In the genomic region with DNA sequence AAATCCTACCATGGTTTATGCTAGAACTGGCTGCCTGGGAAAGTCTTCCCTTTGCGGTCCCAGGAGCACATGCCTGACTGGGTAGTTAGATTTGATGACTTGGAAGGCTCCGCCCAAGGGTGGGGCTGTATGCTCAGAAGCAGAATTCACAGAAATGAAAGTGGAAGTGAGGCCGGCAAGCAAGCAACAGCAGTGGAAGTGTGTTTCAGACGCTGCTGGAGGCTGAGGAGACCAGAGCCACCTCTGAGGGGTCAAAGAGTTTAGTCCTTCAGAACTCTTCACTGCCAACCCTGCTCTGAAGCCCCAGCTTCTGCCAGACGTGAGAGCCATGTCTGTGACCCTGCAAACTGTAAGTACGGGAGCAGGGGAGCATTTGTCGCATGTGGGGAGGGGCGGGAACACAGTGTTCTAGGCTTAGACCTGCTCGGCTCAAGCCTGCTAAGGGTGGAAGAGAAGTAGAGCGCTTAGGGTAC, we compare ENCODE assay signal across 8 mouse cellular contexts. TPM values are rescaled to one million over a fixed set of nuclear protein-coding genes. Genes with fewer than 3 reads are reported as not detected.
DNase-seq lines count a peak whose midpoint lies in the region; ATAC-seq lines count a peak whose summit lies in the region.

A gene (plus strand): TSS at position 134 of the 473 bp plus-strand sequence.

- H3K4me3 ChIP-seq in embryonic facial prominence, embryonic 10.5 days = peak within 1 kb of the TSS; percentile 37
- peak within 1 kb of the TSS; percentile 45 to 66 for H3K4me3 ChIP-seq in heart, embryonic 14.5 days (ENCODE audit: control insufficient read depth in 1 of 2, insufficient read depth in 1 of 2, low read depth in 1 of 2, low read length in 2 of 2)

- 37% methylated on average over 10 of the region's 10 CpGs for WGBS in embryonic facial prominence, embryonic 10.5 days
- 15% methylated on average over 10 of the region's 10 CpGs for WGBS in heart, embryonic 14.5 days

- H3K27me3 ChIP-seq in embryonic facial prominence, embryonic 10.5 days (replicated peaks; ENCODE audit: low read depth, poor library complexity, severe bottlenecking) = no peaks in the 10 kb centered on the region
- H3K27me3 ChIP-seq in heart, embryonic 14.5 days (ENCODE audit: control insufficient read depth, insufficient read depth, low read length) = no peaks in the 10 kb centered on the region

- peak within 1 kb of the TSS; percentile 69 for H3K9ac ChIP-seq in heart, embryonic 14.5 days (ENCODE audit: low read length)

- H3K27ac ChIP-seq in embryonic facial prominence, embryonic 10.5 days (replicated peaks) = 0 out of 2 replicates have a peak within 1 kb of the TSS, but pooled peaks have one; percentile 15
- H3K27ac ChIP-seq in heart, embryonic 14.5 days (replicated peaks in 1 of 2; ENCODE audit: control insufficient read depth in 1 of 2, insufficient read depth in 1 of 2, low read depth in 2 of 2, low read length in 2 of 2) = peak within 1 kb of the TSS; percentile 64 to 76

- no peaks in the 10 kb centered on the region for H3K9me3 ChIP-seq in embryonic facial prominence, embryonic 10.5 days
- no peaks in the 10 kb centered on the region for H3K9me3 ChIP-seq in heart, embryonic 14.5 days (ENCODE audit: control insufficient read depth, low read length)

- peaks cover 23% of the 10 kb centered on the region for H3K4me1 ChIP-seq in embryonic facial prominence, embryonic 10.5 days
- H3K4me1 ChIP-seq in heart, embryonic 14.5 days (ENCODE audit: control insufficient read depth in 2 of 2, insufficient read depth in 2 of 2, low read length in 2 of 2) = peaks cover 2 to 19% of the 10 kb centered on the region in 2 experiments; a peak in 2 of 4 replicates

- peak within 1 kb of the TSS; percentile 62 for H3K4me2 ChIP-seq in heart, embryonic 14.5 days (ENCODE audit: low read length)

- peak; percentile 25; the same call in 1 of the 2 replicates for ATAC-seq in heart, embryonic 14.5 days (ENCODE audit: insufficient number of reproducible peaks, insufficient read depth, low FRiP score, low read depth)
- ATAC-seq in megakaryocyte progenitor cell, adult 5-6 weeks (replicated peaks; ENCODE audit: poor library complexity) = peak; percentile 84

- H3K36me3 ChIP-seq in embryonic facial prominence, embryonic 10.5 days (replicated peaks) = peaks cover 34% of the 10 kb centered on the region
- peaks cover 27% of the 10 kb centered on the region for H3K36me3 ChIP-seq in heart, embryonic 14.5 days (ENCODE audit: control insufficient read depth, insufficient read depth, low read length)

- DNase-seq in ovary, postnatal 36 days (ENCODE audit: low spot score) = peak; percentile 69
- DNase-seq in ovary, postnatal 10 days (ENCODE audit: low spot score) = no peak
- DNase-seq in embryonic facial prominence, embryonic 10.5 days (ENCODE audit: low spot score) = no peak
- peak; percentile 88 to 91 for DNase-seq in kidney, postnatal 25 days
- DNase-seq in testis, postnatal 10 days (ENCODE audit: low spot score) = peak; percentile 78
- DNase-seq in right cerebral cortex, postnatal 4 days = no peak

RNA-seq across cellular contexts. Expression of the gene that starts here (rescaled TPM):
- 2.1 and 3.1 TPM in 2 replicates for polyA plus RNA-seq in embryonic facial prominence, embryonic 10.5 days (2016; fragmentation: Nextera tagmentation; extraction: Ambion mirVana)
- 17.1 and 17.3 TPM in 2 replicates for polyA plus RNA-seq in heart, embryonic 14.5 days (2014; fragmentation: Nextera tagmentation; extraction: Ambion mirVana)
- total RNA-seq in megakaryocyte progenitor cell, adult 5-6 weeks (2015) = 27.2 and 31.7 TPM in 2 replicates
- 31.1 and 32.6 TPM in 2 replicates for total RNA-seq in megakaryocyte progenitor cell, adult 5-6 weeks (2017)

Comparison
In these comparisons a context has a peak if more than half of its experiments do, and no peak if none do; other contexts are left out.
1. DNase-seq: peak in ovary, postnatal 36 days (single experiment), kidney, postnatal 25 days (2 of 2) and testis, postnatal 10 days (single experiment); none in ovary, postnatal 10 days (single experiment), embryonic facial prominence, embryonic 10.5 days (single experiment) and right cerebral cortex, postnatal 4 days (single experiment).